Mouse (Mus musculus) ES-E14 (cell line): ENCODE data around the gene Gmppa.

Experiments
- CHD2 ChIP-seq: IDR thresholded peaks from 2 replicates; pipeline ENCODE4 v1.6.1; 2014; ENCODE audit warnings: mild to moderate bottlenecking, low read depth, low read length, inconsistent platforms
- MAFK ChIP-seq: IDR thresholded peaks from 2 replicates; pipeline ENCODE4 v1.6.1; 2014; ENCODE audit warnings: mild to moderate bottlenecking, low read depth, low read length, inconsistent platforms; ENCODE audit not compliant: insufficient read depth
- ZC3H11A ChIP-seq: IDR thresholded peaks from 2 replicates; pipeline ENCODE4 v1.6.1; 2012; ENCODE audit warnings: low read depth, mild to moderate bottlenecking, inconsistent platforms, low read length, borderline replicate concordance

DNA sequence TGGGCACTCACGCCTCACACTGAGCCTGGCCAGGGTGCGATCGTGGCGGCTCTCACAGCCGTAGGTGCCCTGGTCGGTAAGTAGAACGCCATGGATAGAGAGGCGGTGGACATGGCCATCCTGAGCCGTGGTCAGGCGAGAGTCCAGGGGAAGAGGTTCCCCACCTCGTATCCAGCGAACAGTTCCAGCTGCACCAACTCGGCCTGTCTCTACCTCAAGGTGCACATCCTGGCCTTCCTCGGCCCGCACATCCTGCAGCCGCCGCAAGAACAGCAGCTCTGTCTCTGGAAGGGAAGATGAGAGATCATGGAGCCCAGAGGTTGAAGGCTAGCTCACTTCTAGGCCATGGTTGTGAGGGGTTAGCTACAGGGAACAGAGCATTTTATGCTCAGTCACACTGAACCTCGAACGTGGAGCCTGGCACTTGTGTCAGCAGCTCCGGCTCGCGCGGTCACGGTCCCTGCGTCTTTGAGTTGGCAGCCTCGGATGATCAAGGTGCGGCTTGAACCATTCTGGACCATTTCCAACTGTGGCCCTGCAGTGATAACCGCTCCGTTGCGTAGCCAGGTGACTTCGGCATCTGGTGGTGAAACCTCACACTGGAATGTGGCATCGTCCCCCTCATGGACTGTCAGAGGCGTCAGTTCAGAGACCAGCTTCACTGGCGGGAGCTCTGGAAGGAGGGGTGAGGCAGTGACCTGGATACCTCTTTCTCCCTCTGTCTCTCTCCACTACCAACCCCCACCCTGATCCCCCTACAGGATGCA lies 55.2 kb downstream of the Gmppa start:
- no peak for TF ChIP-seq MAFK
- no peak for TF ChIP-seq ZC3H11A
- TF ChIP-seq CHD2 = no peak
